Mouse (Mus musculus) thymus, adult 2 months (tissue): Measurements from ENCODE around the gene Ube3c.

Experiments used
- CTCF ChIP-seq: fragments of 200-500 bp; IDR thresholded peaks from 2 replicates; pipeline ENCODE4 v1.5.1; 2012; ENCODE audit warnings: mild to moderate bottlenecking, control low read depth, low read length, moderate library complexity, borderline replicate concordance; ENCODE audit not compliant: control insufficient read depth, poor library complexity, insufficient read depth; ENCODE audit errors: extremely low read depth
- POLR2A ChIP-seq: fragments of 200-500 bp; IDR thresholded peaks from 2 replicates; pipeline ENCODE4 v1.6.1; 2012; ENCODE audit warnings: mild to moderate bottlenecking, low read length, control low read depth, moderate library complexity; ENCODE audit not compliant: control insufficient read depth, poor library complexity, insufficient read depth; ENCODE audit errors: extremely low read depth

- TF ChIP-seq CTCF (no peak), POLR2A (no peak)
Observed at GRCm38 (mm10) chr5:29725369-29725768, 156.3 kb downstream of the Ube3c start.
